Mouse (Mus musculus) intestine, postnatal 0 days (tissue): ENCODE data around the gene Wipf2. TPM values are rescaled to one million over a fixed set of nuclear protein-coding genes. Genes with fewer than 3 reads are reported as not detected.
"Not testable (repeated sequence)": the region's sequence is repeated elsewhere in the genome, so short reads cannot be mapped to it uniquely, and the experiment has no call there.

Experiments
- ATAC-seq: fragments of 200-750 bp; cut with Nextera tagmentation; 2 replicates; pipeline ENCODE4 v1.8.0; 2017; ENCODE audit warnings: mild to moderate bottlenecking, moderate TSS enrichment, moderate library complexity
- H3K27ac ChIP-seq: fragments of 300-500 bp; sonication (generic); 2 replicates; pipeline ENCODE4 v1.5.1; 2014; ENCODE audit warnings: mild to moderate bottlenecking, low read depth, low read length, moderate library complexity
- H3K27me3 ChIP-seq: fragments of 300-500 bp; sonication (generic); replicated peaks from 2 replicates; pipeline ENCODE4 v1.6.1; 2014; ENCODE audit warnings: low read length, mixed read lengths; ENCODE audit not compliant: control insufficient read depth, insufficient read depth
- H3K36me3 ChIP-seq: fragments of 300-500 bp; sonication (generic); 2 replicates; pipeline ENCODE4 v1.6.1; 2014; ENCODE audit warnings: mild to moderate bottlenecking, moderate library complexity; ENCODE audit not compliant: control insufficient read depth, insufficient read depth
- H3K4me1 ChIP-seq: fragments of 300-500 bp; sonication (generic); replicated peaks from 2 replicates; pipeline ENCODE4 v1.6.1; 2014; ENCODE audit warnings: antibody characterized with exemption, low read length, mixed read lengths; ENCODE audit not compliant: control insufficient read depth, insufficient read depth
- H3K4me2 ChIP-seq: fragments of 300-500 bp; sonication (generic); replicated peaks from 2 replicates; pipeline ENCODE4 v1.6.1; 2014; ENCODE audit warnings: low read depth, mild to moderate bottlenecking, moderate library complexity
- H3K4me3 ChIP-seq: fragments of 300-500 bp; sonication (generic); 2 replicates; pipeline ENCODE4 v1.5.1; 2014; ENCODE audit warnings: low read depth, low read length
- H3K9ac ChIP-seq: fragments of 300-500 bp; sonication (generic); 2 replicates; pipeline ENCODE4 v1.6.1; 2014; ENCODE audit warnings: mild to moderate bottlenecking, low read depth, low read length
- H3K9me3 ChIP-seq: fragments of 300-500 bp; sonication (generic); 2 replicates; pipeline ENCODE4 v1.6.1; 2016; ENCODE audit warnings: mixed run types; ENCODE audit not compliant: control insufficient read depth
- CTCF ChIP-seq: sonication (generic); IDR thresholded peaks from 2 replicates; pipeline ENCODE4 v1.5.1; 2016; ENCODE audit warnings: low read depth, mild to moderate bottlenecking, control low read depth, antibody characterized with exemption, moderate library complexity
- WGBS: fragments of 180-500 bp; shearing (Covaris S2); extraction: QIAGEN DNeasy Blood & Tissue Kit; methylation state at CpG from one replicate; pipeline ENCODE4 v1.1.7; 2014; 5-methylcytosine and 5-hydroxymethylcytosine counted together
- polyA plus RNA-seq: library from polyadenylated mRNA; unstranded; fragments of >200 nt; fragmentation: Nextera tagmentation; extraction: Ambion mirVana; gene quantifications from 2 replicates; pipeline ENCODE4 v1.2.1, GENCODE M21; 2015

Wipf2 gene
- polyA plus RNA-seq, 1 experiment from 2014 or later: 3.9 TPM

DNA sequence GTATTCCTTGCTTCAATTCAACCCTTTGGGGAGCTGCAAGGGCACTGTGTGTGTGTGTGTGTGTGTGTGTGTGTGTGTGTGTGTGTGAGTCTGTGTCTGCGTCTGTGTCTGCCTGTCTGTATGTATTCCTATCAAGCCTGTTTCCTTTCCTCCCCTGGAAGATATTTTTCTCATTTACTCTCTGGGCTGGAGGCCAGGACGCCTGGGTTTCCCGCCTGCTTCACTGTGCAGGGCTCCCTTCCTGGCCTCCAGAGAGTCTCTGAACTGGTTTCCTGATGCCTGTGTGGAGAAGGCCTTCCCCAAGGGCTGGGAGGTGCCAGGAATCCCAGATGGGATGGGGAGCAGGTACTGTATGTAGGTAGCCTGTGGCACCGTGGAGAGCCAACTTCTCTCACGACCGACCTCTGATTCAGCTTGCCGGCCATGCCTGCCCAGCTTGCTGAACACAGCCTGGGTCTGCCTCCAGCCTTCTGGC lies 66.7 kb downstream of the Wipf2 start:
- Histone ChIP-seq H3K9ac (no peak overlapping the region), H3K4me1 (peaks cover 48% of the 10 kb centered on the region), H3K4me2 (peak overlapping the region; percentile 21; the same call in 1 of the 2 replicates), H3K27ac (no peak overlapping the region; the same call in 1 of the 2 replicates), H3K9me3 (no peaks in the 10 kb centered on the region), H3K36me3 (no peaks in the 10 kb centered on the region), H3K4me3 (no peak overlapping the region), H3K27me3 (no peaks in the 10 kb centered on the region)
- ATAC-seq: no peak
- 55% methylated on average over 7 of the region's 7 CpGs for WGBS
- no peak for TF ChIP-seq CTCF

DNA sequence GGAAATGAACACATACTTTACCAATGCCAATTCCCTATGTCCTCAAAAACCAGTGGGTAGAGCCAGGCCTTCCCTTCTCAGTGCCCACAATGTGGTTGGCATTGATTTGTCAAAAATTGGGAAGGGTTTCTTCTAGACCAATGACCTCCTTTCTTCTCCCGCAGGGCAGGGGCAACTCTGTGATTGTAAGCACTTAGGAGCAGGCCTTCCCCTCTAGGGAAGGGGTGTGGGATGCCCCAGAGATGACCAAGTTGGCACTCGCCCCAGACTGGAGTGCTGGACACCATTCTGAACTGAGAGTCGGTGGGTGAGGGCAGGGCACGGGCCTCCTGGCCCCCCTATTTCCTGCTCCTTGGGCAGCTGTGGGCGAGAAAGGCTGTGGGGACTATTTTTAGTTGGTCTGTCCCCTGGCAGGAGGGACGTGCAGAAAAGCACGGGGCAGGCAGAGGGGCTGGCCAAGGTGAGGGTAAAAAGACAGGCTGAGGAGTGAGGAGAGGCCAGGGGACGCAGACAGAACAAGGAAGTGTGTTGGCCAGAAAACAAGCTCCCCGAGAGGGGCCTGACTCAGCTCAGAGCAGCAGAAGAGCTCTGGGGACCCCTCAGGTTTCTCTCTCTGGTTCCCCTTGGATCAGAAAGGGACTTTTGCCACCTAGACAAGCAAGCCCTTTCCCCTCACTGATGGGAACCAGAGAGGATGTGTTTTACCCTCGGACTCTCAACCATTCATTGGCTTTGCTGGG lies 67.5 kb downstream of the Wipf2 start:
- Histone ChIP-seq H3K4me1 (peaks cover 43% of the 10 kb centered on the region), H3K9ac (no peak overlapping the region), H3K4me2 (peak overlapping the region; percentile 30; the same call in 1 of the 2 replicates), H3K4me3 (no peak overlapping the region), H3K27ac (no peak overlapping the region; the same call in 1 of the 2 replicates), H3K36me3 (no peaks in the 10 kb centered on the region), H3K27me3 (no peaks in the 10 kb centered on the region), H3K9me3 (no peaks in the 10 kb centered on the region)
- WGBS: 27% methylated on average over 10 of the region's 10 CpGs
- no peak for ATAC-seq
- TF ChIP-seq CTCF: no peak

DNA sequence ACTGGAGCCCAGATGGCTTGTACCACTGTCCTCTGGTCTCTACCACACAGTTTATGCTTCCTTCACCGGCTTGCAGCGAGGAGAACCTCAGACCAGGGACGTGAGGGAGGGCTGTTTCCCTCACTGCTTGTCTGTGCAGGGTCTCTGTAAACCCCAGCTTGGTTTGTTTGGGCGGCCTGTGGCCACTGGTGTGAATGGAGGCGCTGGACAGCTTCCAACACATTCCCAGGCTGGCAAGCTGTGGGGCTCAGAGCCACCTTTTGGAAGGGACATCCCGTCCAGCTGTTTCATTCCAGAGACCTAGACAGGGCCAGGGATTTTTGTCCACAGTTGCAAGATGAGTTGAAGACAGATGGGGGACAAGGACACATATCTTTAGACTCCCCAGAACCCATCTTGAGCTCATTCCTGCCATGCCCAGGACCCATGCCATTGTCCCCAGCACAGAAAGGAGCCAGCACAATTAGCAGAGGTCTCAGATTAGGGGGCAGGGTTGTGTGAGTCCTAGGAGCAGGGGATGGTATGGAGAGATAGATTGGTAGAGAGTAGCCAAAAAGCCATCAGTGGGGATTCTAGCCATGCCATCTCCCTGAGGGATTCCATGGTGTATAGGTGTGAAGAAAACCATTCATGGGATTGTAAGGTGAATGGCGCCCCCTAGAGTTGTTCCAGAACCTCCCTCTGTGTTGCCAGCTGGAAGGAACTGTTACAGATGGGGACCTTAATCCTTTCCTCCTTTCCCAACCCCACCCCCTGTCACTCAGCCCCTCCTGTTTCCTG lies 68.3 kb downstream of the Wipf2 start:
- no peak for ATAC-seq
- Histone ChIP-seq H3K4me3 (no peak overlapping the region), H3K9me3 (no peaks in the 10 kb centered on the region), H3K9ac (no peak overlapping the region), H3K4me1 (peaks cover 37% of the 10 kb centered on the region), H3K27ac (no peak overlapping the region; the same call in none of the 2 replicates), H3K27me3 (no peaks in the 10 kb centered on the region), H3K36me3 (no peaks in the 10 kb centered on the region), H3K4me2 (no peak overlapping the region; the same call in 1 of the 2 replicates)
- WGBS: 39% methylated on average over 7 of the region's 7 CpGs
- TF ChIP-seq CTCF: peak; percentile 45

DNA sequence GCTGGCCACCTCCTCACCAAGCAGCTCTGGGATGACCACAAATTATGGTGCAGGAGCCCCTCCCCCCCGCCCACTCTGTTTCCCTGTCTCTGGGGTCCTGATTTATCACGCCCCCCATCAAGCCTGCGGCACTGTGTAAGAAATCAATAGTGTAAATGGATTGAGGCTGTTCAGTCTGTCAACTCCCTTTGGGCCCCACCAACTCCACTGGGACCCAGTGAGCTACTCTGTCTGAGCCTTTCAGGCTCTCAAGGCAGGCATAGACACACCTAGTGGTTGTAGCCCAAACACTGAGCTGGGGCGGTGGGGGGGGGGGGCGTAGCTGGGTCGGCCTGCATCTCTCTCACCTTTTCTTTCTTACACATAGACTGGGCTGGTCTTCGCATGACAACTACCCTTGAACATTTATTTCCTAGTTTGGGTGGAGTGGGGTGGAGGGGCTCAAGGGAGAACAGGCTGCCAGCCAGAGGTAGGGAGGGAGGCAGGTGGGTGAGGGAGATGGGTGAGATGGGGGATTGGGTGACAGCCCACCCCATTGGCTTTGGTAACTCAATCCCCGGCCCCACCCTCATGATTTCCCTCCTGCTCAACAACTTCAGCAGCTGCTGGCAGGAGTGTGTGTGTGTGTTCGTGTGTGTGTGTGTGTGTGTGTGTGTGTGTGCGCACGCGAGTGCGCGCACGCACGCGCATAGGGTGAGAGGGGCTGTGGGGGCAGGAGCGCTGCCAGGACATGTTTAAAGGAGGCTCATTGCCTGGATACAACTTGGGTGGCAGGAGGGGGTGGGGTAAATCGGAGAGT lies 69.1 kb downstream of the Wipf2 start:
- no peak overlapping the region for H3K27ac ChIP-seq
- no peaks in the 10 kb centered on the region for H3K9me3 ChIP-seq
- H3K36me3 ChIP-seq: no peaks in the 10 kb centered on the region
- H3K4me2 ChIP-seq: peak overlapping the region; percentile 21; the same call in 1 of the 2 replicates
- TF ChIP-seq CTCF: no peak
- H3K9ac ChIP-seq: no peak overlapping the region
- WGBS: 23% methylated on average over 19 of the region's 19 CpGs
- ATAC-seq: no peak
- no peak overlapping the region for H3K4me3 ChIP-seq
- peaks cover 37% of the 10 kb centered on the region for H3K4me1 ChIP-seq
- no peaks in the 10 kb centered on the region for H3K27me3 ChIP-seq

DNA sequence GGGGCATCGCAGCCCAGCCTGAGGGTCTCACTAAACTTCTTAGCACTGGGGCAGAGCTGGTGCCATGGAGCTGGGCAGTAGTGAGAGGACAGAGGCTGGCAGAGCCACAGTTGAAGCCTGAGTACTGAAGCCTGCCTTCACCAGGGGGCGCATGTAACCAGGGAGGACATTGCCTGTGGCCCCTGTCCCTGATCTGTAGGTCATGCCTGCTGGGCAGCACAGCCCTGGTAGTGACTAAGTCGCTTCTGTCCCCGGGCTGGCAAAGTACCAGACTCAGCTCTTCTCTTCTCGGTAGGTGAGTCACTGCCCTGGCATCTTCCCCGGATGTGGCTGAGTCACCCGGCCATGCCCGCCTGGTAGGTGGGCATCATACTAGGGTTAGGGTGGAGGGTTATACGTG lies 69.7 kb downstream of the Wipf2 start:
- Histone ChIP-seq H3K27me3 (no peaks in the 10 kb centered on the region), H3K4me1 (peaks cover 32% of the 10 kb centered on the region), H3K27ac (no peak overlapping the region), H3K36me3 (no peaks in the 10 kb centered on the region), H3K4me2 (peak overlapping the region; percentile 21; the same call in 1 of the 2 replicates), H3K4me3 (no peak overlapping the region), H3K9ac (0 out of 2 replicates have a peak overlapping the region, but pooled peaks have one; percentile 11), H3K9me3 (no peaks in the 10 kb centered on the region)
- peak; percentile 78 for TF ChIP-seq CTCF
- WGBS: 41% methylated on average over 9 of the region's 9 CpGs
- ATAC-seq: no peak

DNA sequence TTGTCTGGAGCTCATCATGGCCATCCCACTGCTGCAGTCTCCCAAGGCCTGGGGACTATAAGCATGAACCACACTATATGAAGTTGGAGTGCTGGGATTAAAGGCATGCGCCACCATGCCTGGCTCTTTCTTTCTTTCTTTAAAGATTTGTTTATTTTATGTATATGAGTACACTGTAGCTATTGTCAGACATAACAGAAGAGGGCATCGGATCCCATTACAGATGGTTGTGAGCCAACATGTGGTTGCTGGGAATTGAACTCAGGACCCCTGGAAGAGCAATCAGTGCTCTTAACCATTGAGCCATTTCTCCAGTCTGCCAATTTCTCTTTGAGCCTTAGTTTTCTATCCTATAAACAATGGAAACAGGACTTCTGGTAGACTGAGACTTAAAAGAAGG lies 70.4 kb downstream of the Wipf2 start:
- peaks cover 30% of the 10 kb centered on the region for H3K4me1 ChIP-seq
- H3K27me3 ChIP-seq, H3K4me2 ChIP-seq, H3K36me3 ChIP-seq, H3K27ac ChIP-seq, ATAC-seq, H3K9me3 ChIP-seq, H3K9ac ChIP-seq, H3K4me3 ChIP-seq: not testable (repeated sequence)
- WGBS: 89% methylated on average over 2 of the region's 2 CpGs
